Mouse (Mus musculus) forebrain, embryonic 16.5 days (tissue): ENCODE data around the gene Tet2. TPM values are rescaled to one million over a fixed set of nuclear protein-coding genes. Genes with fewer than 3 reads are reported as not detected.

Source experiments
- ATAC-seq: fragments of 200-750 bp; cut with Nextera tagmentation; 2 replicates; pipeline ENCODE4 v1.8.0; 2017; ENCODE audit warnings: mild to moderate bottlenecking, moderate library complexity
- H3K27ac ChIP-seq: fragments of 300-500 bp; sonication (generic); 2 replicates; pipeline ENCODE4 v1.5.1; 2014; ENCODE audit warnings: low read length, control low read depth
- H3K27me3 ChIP-seq: fragments of 300-500 bp; sonication (generic); replicated peaks from 2 replicates; pipeline ENCODE4 v1.6.1; 2014; ENCODE audit warnings: low read length; ENCODE audit not compliant: control insufficient read depth, insufficient read depth
- H3K36me3 ChIP-seq: fragments of 300-500 bp; sonication (generic); 2 replicates; pipeline ENCODE4 v1.6.1; 2014; ENCODE audit not compliant: control insufficient read depth, insufficient read depth
- H3K4me1 ChIP-seq: fragments of 300-500 bp; sonication (generic); replicated peaks from 2 replicates; pipeline ENCODE4 v1.6.1; 2014; ENCODE audit warnings: low read length; ENCODE audit not compliant: control insufficient read depth, insufficient read depth
- H3K4me2 ChIP-seq: fragments of 300-500 bp; sonication (generic); 2 replicates; pipeline ENCODE4 v1.6.1; 2014; ENCODE audit warnings: mild to moderate bottlenecking, low read length, control low read depth
- H3K4me3 ChIP-seq: fragments of 300-500 bp; sonication (generic); replicated peaks from 2 replicates; pipeline ENCODE4 v1.5.1; 2014; ENCODE audit warnings: mild to moderate bottlenecking, low read length, control low read depth
- H3K9ac ChIP-seq: fragments of 300-500 bp; sonication (generic); replicated peaks from 2 replicates; pipeline ENCODE4 v1.6.1; 2014; ENCODE audit warnings: low read depth, low read length, control low read depth
- H3K9me3 ChIP-seq: fragments of 300-500 bp; sonication (generic); 2 replicates; pipeline ENCODE4 v1.6.1; 2016; ENCODE audit warnings: low read length; ENCODE audit not compliant: control insufficient read depth
- WGBS: fragments of 180-500 bp; shearing (Covaris S2); extraction: QIAGEN DNeasy Blood & Tissue Kit; methylation state at CpG from one replicate; pipeline ENCODE4 v1.1.7; 2014; 5-methylcytosine and 5-hydroxymethylcytosine counted together
- polyA plus RNA-seq: library from polyadenylated mRNA; unstranded; fragments of >200 nt; fragmentation: Nextera tagmentation; extraction: Ambion mirVana; gene quantifications from 2 replicates; pipeline ENCODE4 v1.2.1, GENCODE M21; 2015

Tet2 gene
- polyA plus RNA-seq, 1 experiment from 2014 or later = 24.0 TPM

GRCm38 (mm10) chr3:133459174-133459573 is 85.8 kb downstream of the Tet2 start:
- H3K9ac ChIP-seq = no peak overlapping the region
- no peak overlapping the region for H3K4me2 ChIP-seq
- no peaks in the 10 kb centered on the region for H3K4me1 ChIP-seq
- no peak overlapping the region for H3K27ac ChIP-seq
- WGBS = 75% methylated on average over 1 of the region's 1 CpGs
- ATAC-seq = no peak
- no peaks in the 10 kb centered on the region for H3K36me3 ChIP-seq
- no peak overlapping the region for H3K4me3 ChIP-seq
- H3K9me3 ChIP-seq = no peaks in the 10 kb centered on the region
- H3K27me3 ChIP-seq = no peaks in the 10 kb centered on the region

DNA sequence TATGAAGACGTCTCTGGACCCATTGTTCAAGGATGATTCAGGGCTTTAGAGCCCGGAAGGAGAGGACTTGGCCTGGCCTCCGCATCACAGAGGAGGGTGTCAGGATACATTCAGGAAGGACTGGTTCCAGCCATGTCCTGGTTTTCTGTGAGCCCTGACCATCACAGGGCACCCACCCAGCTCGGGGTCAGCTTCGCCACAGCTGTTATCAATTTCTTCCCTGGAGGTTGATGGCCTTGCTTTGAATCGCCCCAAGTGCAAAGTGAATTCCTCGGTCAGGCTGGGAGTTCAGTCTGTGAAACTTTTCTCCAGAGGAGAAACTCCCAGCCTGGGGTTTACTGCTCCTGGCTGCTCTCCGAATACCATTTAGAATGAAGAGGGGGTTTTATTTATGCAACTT is 91.0 kb downstream of the Tet2 start:
- ATAC-seq = no peak
- no peaks in the 10 kb centered on the region for H3K9me3 ChIP-seq
- H3K4me3 ChIP-seq = no peak overlapping the region
- H3K9ac ChIP-seq = no peak overlapping the region
- no peaks in the 10 kb centered on the region for H3K4me1 ChIP-seq
- no peaks in the 10 kb centered on the region for H3K27me3 ChIP-seq
- no peak overlapping the region for H3K4me2 ChIP-seq
- 89% methylated on average over 8 of the region's 8 CpGs for WGBS
- H3K36me3 ChIP-seq = no peaks in the 10 kb centered on the region
- H3K27ac ChIP-seq = no peak overlapping the region

DNA sequence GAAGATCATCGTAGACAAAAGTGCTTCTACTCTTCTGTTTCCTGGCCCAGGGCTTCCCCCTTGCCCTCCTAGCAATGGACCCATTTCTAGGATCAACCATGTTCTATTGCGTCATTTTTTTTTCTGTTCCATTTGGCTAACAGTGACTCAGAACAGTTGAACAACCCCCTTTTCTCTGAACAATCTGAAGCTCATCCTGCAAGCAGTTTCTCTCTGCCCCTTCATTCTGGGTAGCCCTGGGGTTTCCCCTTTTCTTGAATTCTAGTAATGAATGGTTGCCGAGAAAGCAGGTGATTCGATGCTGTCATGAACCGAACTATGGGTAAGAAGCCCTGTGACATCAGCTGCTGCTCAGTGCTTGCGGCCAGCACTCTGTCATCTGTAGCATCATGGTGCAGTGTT is 108.0 kb downstream of the Tet2 start:
- Histone ChIP-seq H3K4me2 (no peak overlapping the region), H3K4me3 (no peak overlapping the region), H3K4me1 (no peaks in the 10 kb centered on the region), H3K9me3 (no peaks in the 10 kb centered on the region), H3K27me3 (no peaks in the 10 kb centered on the region), H3K36me3 (no peaks in the 10 kb centered on the region), H3K9ac (no peak overlapping the region), H3K27ac (no peak overlapping the region)
- WGBS = 94% methylated on average over 6 of the region's 6 CpGs
- ATAC-seq = no peak

DNA sequence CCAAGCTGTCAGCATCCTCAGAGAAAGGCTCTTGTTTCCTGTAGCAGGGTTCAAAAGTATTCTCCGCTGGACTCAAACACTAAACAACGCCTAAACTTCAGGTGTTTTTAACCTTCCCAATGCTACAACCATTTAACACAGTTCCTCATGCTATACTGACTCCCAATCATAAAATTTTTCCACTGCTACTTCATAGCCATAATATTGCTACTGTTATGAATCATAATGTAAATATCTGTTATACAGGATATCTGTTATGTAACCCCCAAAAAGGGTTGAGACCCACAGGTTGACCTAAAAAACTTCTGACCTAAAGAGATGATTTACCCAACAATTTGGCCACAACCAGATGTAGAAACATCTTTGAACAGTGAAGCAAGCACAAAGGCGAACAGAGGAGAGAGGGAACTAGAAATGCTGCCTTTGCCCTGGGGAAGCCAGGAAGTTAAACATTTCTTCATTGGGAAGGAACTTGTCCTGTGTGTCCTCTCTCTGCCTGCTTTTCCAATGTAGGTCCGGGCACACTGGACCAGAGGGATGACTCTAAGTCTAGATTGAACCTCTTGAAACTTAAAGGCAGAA is 108.6 kb downstream of the Tet2 start:
- H3K4me1 ChIP-seq = no peaks in the 10 kb centered on the region
- no peaks in the 10 kb centered on the region for H3K9me3 ChIP-seq
- H3K4me3 ChIP-seq = no peak overlapping the region
- WGBS = 87% methylated on average over 4 of the region's 4 CpGs
- H3K4me2 ChIP-seq = no peak overlapping the region
- no peak for ATAC-seq
- H3K27me3 ChIP-seq = no peaks in the 10 kb centered on the region
- no peak overlapping the region for H3K27ac ChIP-seq
- H3K36me3 ChIP-seq = no peaks in the 10 kb centered on the region
- H3K9ac ChIP-seq = no peak overlapping the region

DNA sequence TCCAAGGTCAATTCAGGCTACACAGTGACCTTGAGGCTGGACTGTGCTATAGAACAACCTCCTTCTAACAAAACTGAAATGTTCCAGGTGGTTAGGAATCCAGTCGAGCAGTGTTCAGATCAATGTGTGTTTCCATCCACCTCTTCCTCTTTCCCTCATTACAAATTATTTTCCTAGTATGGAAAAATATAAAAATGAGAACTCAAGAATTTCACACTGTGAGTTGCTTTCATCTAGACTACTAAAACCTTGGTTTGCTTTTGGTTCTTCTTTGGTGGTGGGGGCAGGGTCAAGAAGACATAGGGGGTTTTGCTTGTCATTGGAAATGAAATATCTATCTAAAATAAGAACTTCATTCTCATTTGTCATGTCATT is 109.2 kb downstream of the Tet2 start:
- no peaks in the 10 kb centered on the region for H3K27me3 ChIP-seq

GRCm38 (mm10) chr3:133435141-133435773 is 109.7 kb downstream of the Tet2 start:
- WGBS = 95% methylated on average over 6 of the region's 6 CpGs
- no peak overlapping the region for H3K27ac ChIP-seq
- H3K27me3 ChIP-seq = no peaks in the 10 kb centered on the region
- no peak overlapping the region for H3K4me3 ChIP-seq
- no peaks in the 10 kb centered on the region for H3K9me3 ChIP-seq
- no peak overlapping the region for H3K4me2 ChIP-seq
- no peak overlapping the region for H3K9ac ChIP-seq
- no peaks in the 10 kb centered on the region for H3K4me1 ChIP-seq
- H3K36me3 ChIP-seq = no peaks in the 10 kb centered on the region
- no peak for ATAC-seq

More for the DNA sequence above, 109.2 kb downstream of the Tet2 start:
- WGBS = 92% methylated on average over 1 of the region's 1 CpGs
- H3K36me3 ChIP-seq = no peaks in the 10 kb centered on the region
- H3K9me3 ChIP-seq = no peaks in the 10 kb centered on the region
- H3K27ac ChIP-seq = no peak overlapping the region
- H3K4me2 ChIP-seq = no peak overlapping the region
- H3K9ac ChIP-seq = no peak overlapping the region
- H3K4me1 ChIP-seq = no peaks in the 10 kb centered on the region
- no peak overlapping the region for H3K4me3 ChIP-seq
- ATAC-seq = no peak

GRCm38 (mm10) chr3:133429394-133430173 is 115.4 kb downstream of the Tet2 start:
- no peaks in the 10 kb centered on the region for H3K27me3 ChIP-seq
- no peak overlapping the region for H3K4me2 ChIP-seq
- no peak overlapping the region for H3K9ac ChIP-seq
- no peak for ATAC-seq
- H3K4me1 ChIP-seq = no peaks in the 10 kb centered on the region
- H3K27ac ChIP-seq = no peak overlapping the region
- H3K36me3 ChIP-seq = no peaks in the 10 kb centered on the region
- no peak overlapping the region for H3K4me3 ChIP-seq
- WGBS = 64% methylated on average over 4 of the region's 4 CpGs
- no peaks in the 10 kb centered on the region for H3K9me3 ChIP-seq

GRCm38 (mm10) chr3:133428003-133428402 is 116.9 kb downstream of the Tet2 start:
- WGBS = 90% methylated on average over 4 of the region's 4 CpGs
- ATAC-seq = no peak
- Histone ChIP-seq H3K4me1 (no peaks in the 10 kb centered on the region), H3K4me2 (no peak overlapping the region), H3K27ac (no peak overlapping the region), H3K36me3 (no peaks in the 10 kb centered on the region), H3K27me3 (no peaks in the 10 kb centered on the region), H3K9ac (no peak overlapping the region), H3K9me3 (no peaks in the 10 kb centered on the region), H3K4me3 (no peak overlapping the region)

DNA sequence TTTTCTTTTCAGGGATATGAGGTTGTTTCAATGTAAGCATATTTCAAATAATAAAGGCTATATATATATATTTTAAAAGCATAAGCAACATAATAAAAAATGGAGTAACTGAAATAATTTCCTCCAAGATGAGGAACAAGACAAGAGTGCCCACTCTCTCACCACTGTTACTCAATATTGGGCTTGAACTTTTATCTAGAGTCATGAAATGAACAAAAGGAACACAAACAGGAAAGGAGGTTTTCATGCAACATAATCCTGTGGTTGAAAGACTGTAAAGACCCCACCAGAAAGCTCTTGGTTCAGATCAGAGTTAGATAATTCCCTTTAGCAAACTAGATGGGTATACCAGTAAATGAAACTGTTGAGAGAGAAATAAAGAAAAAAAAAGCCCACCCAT is 121.9 kb downstream of the Tet2 start:
- H3K4me2 ChIP-seq = no peak overlapping the region
- no peaks in the 10 kb centered on the region for H3K4me1 ChIP-seq
- no peak overlapping the region for H3K27ac ChIP-seq
- H3K9ac ChIP-seq = no peak overlapping the region
- no peaks in the 10 kb centered on the region for H3K9me3 ChIP-seq
- no peak for ATAC-seq
- H3K4me3 ChIP-seq = no peak overlapping the region
- no peaks in the 10 kb centered on the region for H3K27me3 ChIP-seq
- no peaks in the 10 kb centered on the region for H3K36me3 ChIP-seq
